Mouse (Mus musculus): ENCODE data around the gene Tenm3.

- TF ChIP-seq CTCF (IDR thresholded peaks at IDR 0.05; ENCODE audit: low read depth) (no peak), EP300 (IDR thresholded peaks at IDR 0.05; ENCODE audit: low read depth) (no peak)
Measured at GRCm38 (mm10) chr8:48202632-48203031, 641.1 kb downstream of the Tenm3 start.
